22 mouse cellular contexts compared by ENCODE assay signal in genomic region chr14:23809124-23809523, GRCm38 (mm10).
"Had no signal": no experiment of that assay in that cellular context is flagged by ENCODE, and none has a peak within 500 bp of the region (broad histone marks: within the 10 kb centered on the region; RNA-seq: fewer than 3 reads in every experiment).

No protein-coding gene starts in this region.

- H3K9me3 ChIP-seq: limb, embryonic 12.5 days; limb, embryonic 15.5 days; midbrain, embryonic 10.5 days; midbrain, embryonic 13.5 days; neural tube, embryonic 13.5 days; stomach, embryonic 15.5 days had no signal

- H3K9ac ChIP-seq: limb, embryonic 12.5 days; limb, embryonic 15.5 days; liver, embryonic 14.5 days; liver, postnatal 0 days; lung, embryonic 14.5 days; midbrain, embryonic 13.5 days; neural tube, embryonic 13.5 days; stomach, embryonic 15.5 days had no signal

- H3K27me3 ChIP-seq: limb, embryonic 15.5 days; megakaryocyte, embryonic 14.5 days; midbrain, embryonic 13.5 days; neural tube, embryonic 13.5 days; stomach, embryonic 15.5 days had no signal

- H3K4me2 ChIP-seq: limb, embryonic 12.5 days; limb, embryonic 15.5 days; liver, embryonic 11.5 days; lung, embryonic 14.5 days; midbrain, embryonic 13.5 days; neural tube, embryonic 13.5 days; stomach, embryonic 15.5 days had no signal

- H3K4me1 ChIP-seq: megakaryocyte, embryonic 14.5 days; midbrain, embryonic 10.5 days; stomach, embryonic 15.5 days had no signal

- ATAC-seq: liver, postnatal 0 days; lung, postnatal 0 days; midbrain, embryonic 13.5 days; midbrain, embryonic 16.5 days had no signal

- H3K36me3 ChIP-seq: limb, embryonic 12.5 days; limb, embryonic 15.5 days; midbrain, embryonic 10.5 days; midbrain, embryonic 13.5 days; neural tube, embryonic 13.5 days; stomach, embryonic 15.5 days had no signal

- H3K27ac ChIP-seq: kidney, postnatal 0 days; limb, embryonic 12.5 days; limb, embryonic 15.5 days; liver, embryonic 14.5 days; midbrain, embryonic 10.5 days; midbrain, embryonic 13.5 days; neural tube, embryonic 13.5 days; stomach, embryonic 15.5 days had no signal

- H3K4me3 ChIP-seq: limb, embryonic 12.5 days; limb, embryonic 15.5 days; megakaryocyte, embryonic 14.5 days; midbrain, embryonic 10.5 days; midbrain, embryonic 13.5 days; myocyte; neural tube, embryonic 13.5 days; stomach, embryonic 15.5 days had no signal

- DNase-seq: kidney, postnatal 25 days; left cerebral cortex, postnatal 4 days; liver, postnatal 0 days; lung, embryonic 14.5 days; lung, postnatal 36 days; retina, postnatal 1 day; right cerebral cortex, postnatal 25 days; spleen, adult 18-20 months; thymus, postnatal 25 days had no signal
